Mouse (Mus musculus) embryonic facial prominence, embryonic 15.5 days (tissue): ENCODE results near the gene Tmtc1. TPM values are rescaled to one million over a fixed set of nuclear protein-coding genes. Genes with fewer than 3 reads are reported as not detected.
A peak's percentile ranks its signal among the peaks of the same experiment; 100 is the strongest.

ENCODE experiments used
- ATAC-seq: fragments of 200-750 bp; cut with Nextera tagmentation; 2 replicates; pipeline ENCODE4 v1.8.0; 2017; ENCODE audit warnings: low read depth, moderate TSS enrichment; ENCODE audit not compliant: insufficient number of reproducible peaks, low FRiP score, low TSS enrichment
- H3K27ac ChIP-seq: fragments of 300-500 bp; sonication (generic); replicated peaks from 2 replicates; pipeline ENCODE4 v1.5.1; 2015; ENCODE audit warnings: mild to moderate bottlenecking, inconsistent platforms
- H3K27me3 ChIP-seq: fragments of 300-500 bp; sonication (generic); 2 replicates; pipeline ENCODE4 v1.6.1; 2015; ENCODE audit warnings: inconsistent platforms
- H3K36me3 ChIP-seq: fragments of 300-500 bp; sonication (generic); 2 replicates; pipeline ENCODE4 v1.6.1; 2015; ENCODE audit warnings: mild to moderate bottlenecking, inconsistent platforms
- H3K4me1 ChIP-seq: fragments of 300-500 bp; sonication (generic); 2 replicates; pipeline ENCODE4 v1.6.1; 2015; ENCODE audit warnings: inconsistent platforms
- H3K4me2 ChIP-seq: fragments of 300-500 bp; sonication (generic); replicated peaks from 2 replicates; pipeline ENCODE4 v1.6.1; 2015; ENCODE audit warnings: mild to moderate bottlenecking, inconsistent platforms
- H3K4me3 ChIP-seq: fragments of 300-500 bp; sonication (generic); replicated peaks from 2 replicates; pipeline ENCODE4 v1.5.1; 2015; ENCODE audit warnings: mild to moderate bottlenecking, inconsistent platforms
- H3K9ac ChIP-seq: fragments of 300-500 bp; sonication (generic); 2 replicates; pipeline ENCODE4 v1.6.1; 2015; ENCODE audit warnings: inconsistent platforms
- H3K9me3 ChIP-seq: fragments of 300-500 bp; sonication (generic); replicated peaks from 2 replicates; pipeline ENCODE4 v1.6.1; 2016; ENCODE audit warnings: inconsistent platforms
- WGBS: fragments of 180-500 bp; shearing (Covaris S2); methylation state at CpG from one replicate; pipeline ENCODE4 v1.1.7; 2015; 5-methylcytosine and 5-hydroxymethylcytosine counted together
- polyA plus RNA-seq: library from polyadenylated mRNA; unstranded; fragments of >200 nt; fragmentation: Nextera tagmentation; extraction: Ambion mirVana; gene quantifications from 2 replicates; pipeline ENCODE4 v1.2.1, GENCODE M21; 2015

The Tmtc1 gene
- polyA plus RNA-seq = 1.4 and 1.5 TPM in 2 replicates

DNA sequence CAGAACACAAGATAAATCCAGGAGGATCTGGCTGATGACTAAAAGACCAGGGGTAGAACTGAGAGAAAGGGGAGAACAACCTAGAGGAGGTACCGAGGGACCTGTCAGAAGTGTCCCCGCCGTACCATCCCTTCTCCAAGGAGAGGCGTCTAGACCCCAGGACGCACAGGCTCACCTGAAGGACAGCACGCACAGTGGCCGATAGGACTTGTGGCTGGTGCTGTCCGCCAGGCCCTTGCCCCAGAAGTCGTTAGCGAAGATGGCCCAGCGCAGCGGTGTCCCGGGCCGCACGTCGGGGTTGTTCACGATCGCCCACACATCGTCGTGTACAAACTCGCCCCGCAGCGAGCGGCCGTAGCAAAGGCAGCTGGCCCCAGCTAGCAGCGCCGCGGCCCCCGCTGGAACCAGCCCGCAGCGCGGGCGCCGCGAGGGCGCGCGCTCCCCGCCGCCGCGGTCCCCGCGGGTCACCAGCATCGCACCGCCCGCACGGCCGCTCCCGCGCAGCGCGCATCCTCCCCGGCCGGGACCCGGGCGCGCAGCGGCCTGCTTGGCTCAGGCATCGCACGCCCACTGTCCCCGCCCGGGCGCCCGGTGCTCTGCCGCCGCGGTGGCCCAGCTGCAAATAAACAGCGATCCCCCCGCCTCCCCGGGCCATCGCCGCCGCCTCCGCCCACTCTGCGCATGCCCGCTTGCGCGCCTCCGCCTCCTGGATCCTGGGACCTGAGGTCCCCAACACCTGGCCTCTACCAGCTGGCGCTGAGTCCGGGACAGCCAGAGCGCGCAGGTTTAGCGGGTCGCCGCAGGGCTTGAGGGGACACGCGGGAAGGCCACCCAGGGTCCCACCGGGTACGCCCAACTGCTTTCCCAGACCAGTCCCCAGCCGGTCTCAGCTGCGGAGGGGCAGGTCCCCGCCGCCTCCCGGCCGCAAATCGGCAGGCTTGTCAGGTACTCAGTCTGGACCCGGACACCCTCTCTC, at the start of gene Tmtc1:
Tmtc1 (minus strand) TSS at position 664 of the 976 bp plus-strand sequence.
- H3K4me2 ChIP-seq = peak within 1 kb of the TSS; percentile 97
- no peaks in the 10 kb centered on the region for H3K36me3 ChIP-seq
- peak within 1 kb of the TSS; percentile 60 for H3K4me3 ChIP-seq
- peak; percentile 70 for ATAC-seq
- no peak within 1 kb of the TSS for H3K27ac ChIP-seq
- H3K4me1 ChIP-seq = peaks cover 22% of the 10 kb centered on the region
- H3K27me3 ChIP-seq = peaks cover 26% of the 10 kb centered on the region
- under 1% methylated on average over 73 of the region's 99 CpGs for WGBS
- peak within 1 kb of the TSS; percentile 50 for H3K9ac ChIP-seq
- no peaks in the 10 kb centered on the region for H3K9me3 ChIP-seq

DNA sequence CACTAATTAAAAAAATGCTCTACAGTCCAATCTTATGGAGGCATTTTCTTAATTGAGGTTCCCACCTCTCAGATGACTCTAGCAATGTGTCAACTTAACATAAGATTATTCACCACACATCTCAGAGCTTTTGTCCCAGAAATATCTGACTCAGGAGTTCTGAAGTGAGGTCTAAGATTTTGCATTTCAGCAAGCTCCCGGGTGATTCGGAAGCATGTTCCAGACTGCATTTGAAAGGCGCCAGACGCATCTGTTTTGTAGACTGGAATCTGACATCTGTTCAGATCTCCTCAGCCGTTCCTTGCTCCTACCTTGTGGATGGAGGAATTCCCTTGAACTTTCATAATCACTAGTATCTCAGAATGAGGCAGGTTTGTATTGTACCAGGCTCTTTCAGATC, 47.7 kb upstream of the Tmtc1 start:
- no peak for ATAC-seq
- no peaks in the 10 kb centered on the region for H3K27me3 ChIP-seq
- H3K27ac ChIP-seq = no peak overlapping the region
- no peak overlapping the region for H3K4me2 ChIP-seq
- WGBS = 64% methylated on average over 5 of the region's 5 CpGs
- H3K9ac ChIP-seq = no peak overlapping the region
- H3K9me3 ChIP-seq = no peaks in the 10 kb centered on the region
- no peaks in the 10 kb centered on the region for H3K36me3 ChIP-seq
- peaks cover 10% of the 10 kb centered on the region; the same call in 1 of the 2 replicates for H3K4me1 ChIP-seq
- H3K4me3 ChIP-seq = no peak overlapping the region

DNA sequence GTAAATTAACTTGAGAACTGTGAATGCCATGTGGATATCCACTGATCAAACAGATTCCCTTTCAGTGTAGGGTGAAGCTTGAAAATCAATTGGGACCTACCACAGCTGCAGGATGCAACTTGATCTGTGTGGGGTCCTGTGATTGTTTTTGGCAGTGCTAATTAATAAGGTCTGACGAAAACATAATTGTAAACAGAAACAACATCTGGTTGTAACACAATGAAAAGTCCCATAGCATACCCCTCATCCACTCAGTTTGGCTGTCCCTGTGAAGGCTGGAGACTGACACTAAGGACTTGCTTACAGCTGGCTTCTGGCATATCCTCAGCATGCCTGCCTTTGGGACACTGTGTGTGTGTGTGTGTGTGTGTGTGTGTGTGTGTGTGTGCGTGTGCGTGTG, 42.6 kb upstream of the Tmtc1 start:
- ATAC-seq = peak; percentile 65

DNA sequence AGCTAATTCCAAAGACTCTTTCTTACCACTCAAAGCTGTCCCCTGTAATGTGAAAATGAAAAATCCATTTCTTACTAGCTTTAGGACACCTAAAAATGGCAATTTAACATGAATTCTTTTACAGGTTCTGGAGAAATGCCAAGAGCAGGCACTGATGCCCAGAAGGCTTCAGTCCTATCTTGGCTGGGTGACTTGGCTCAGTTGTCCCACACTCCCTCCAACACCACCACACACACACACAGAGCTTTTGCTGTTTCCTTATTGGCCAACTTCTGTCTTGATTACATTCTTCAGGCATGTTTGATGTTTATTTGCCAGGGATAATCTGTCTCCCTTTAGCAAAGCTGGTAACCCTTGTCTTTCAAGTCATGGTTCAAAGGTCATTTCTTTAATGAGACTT, 37.7 kb upstream of the Tmtc1 start:
- Histone ChIP-seq H3K9me3 (no peaks in the 10 kb centered on the region), H3K27me3 (no peaks in the 10 kb centered on the region), H3K27ac (no peak overlapping the region), H3K36me3 (no peaks in the 10 kb centered on the region), H3K4me1 (no peaks in the 10 kb centered on the region), H3K9ac (no peak overlapping the region), H3K4me3 (no peak overlapping the region), H3K4me2 (no peak overlapping the region)
- no peak for ATAC-seq

More for the DNA sequence above, 42.6 kb upstream of the Tmtc1 start:
- Histone ChIP-seq H3K9me3 (no peaks in the 10 kb centered on the region), H3K27ac (0 out of 2 replicates have a peak overlapping the region, but pooled peaks have one; percentile 22), H3K4me2 (no peak overlapping the region), H3K27me3 (no peaks in the 10 kb centered on the region), H3K4me1 (peaks cover 6% of the 10 kb centered on the region; the same call in 1 of the 2 replicates), H3K4me3 (no peak overlapping the region), H3K9ac (no peak overlapping the region), H3K36me3 (no peaks in the 10 kb centered on the region)
- WGBS = 39% methylated on average over 3 of the region's 3 CpGs

DNA sequence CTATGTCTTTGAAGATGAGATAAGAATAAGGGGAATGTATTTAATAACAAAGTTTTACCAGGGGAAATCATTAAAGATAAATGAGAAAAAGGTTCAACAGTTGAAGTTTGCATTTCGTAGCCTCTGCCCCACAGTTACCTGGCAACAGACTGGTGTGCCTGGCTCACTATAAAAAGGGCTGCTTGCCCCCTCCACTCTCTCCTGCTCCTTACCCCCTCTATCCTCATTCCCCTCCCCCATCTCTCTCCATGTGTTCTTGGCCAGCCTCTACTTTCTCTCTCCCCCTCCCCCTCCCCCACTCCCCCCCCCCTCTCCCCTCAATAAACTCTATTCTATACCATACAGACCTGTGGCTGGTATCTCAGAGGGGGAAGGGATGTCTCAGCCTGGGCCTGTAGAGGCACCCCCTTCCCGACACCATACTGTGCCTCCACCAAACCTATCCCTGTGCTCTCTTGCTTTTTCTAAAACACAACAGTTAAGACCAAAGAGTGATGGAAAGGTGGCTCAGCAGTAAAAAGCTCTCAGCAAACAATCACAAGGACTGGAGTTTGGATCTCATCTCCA, 35.6 kb upstream of the Tmtc1 start:
- Histone ChIP-seq H3K9ac (no peak overlapping the region), H3K4me2 (no peak overlapping the region), H3K27me3 (no peaks in the 10 kb centered on the region), H3K4me3 (no peak overlapping the region), H3K27ac (no peak overlapping the region), H3K36me3 (no peaks in the 10 kb centered on the region), H3K4me1 (no peaks in the 10 kb centered on the region), H3K9me3 (no peaks in the 10 kb centered on the region)
- 78% methylated on average over 2 of the region's 2 CpGs for WGBS
- no peak for ATAC-seq

DNA sequence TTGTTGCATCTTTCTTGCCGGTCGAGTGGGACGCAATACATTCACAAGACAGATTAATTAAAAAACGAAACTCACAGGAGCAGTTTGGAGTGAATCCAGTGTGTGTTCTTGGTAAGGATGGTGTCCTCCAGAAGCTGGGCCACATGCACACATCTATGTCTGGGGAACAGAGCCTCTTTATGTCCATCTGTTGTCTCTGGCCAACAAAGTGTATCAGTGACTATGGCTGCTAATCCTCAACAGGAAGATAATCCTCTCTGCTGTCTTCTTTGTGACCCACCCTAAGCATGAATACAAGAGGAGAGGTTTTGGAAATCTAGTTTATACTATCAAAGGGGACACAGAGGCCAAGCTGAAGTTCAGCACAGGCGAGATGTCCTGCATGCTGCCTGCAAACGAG, 34.2 kb upstream of the Tmtc1 start:
- no peak overlapping the region for H3K4me2 ChIP-seq

DNA sequence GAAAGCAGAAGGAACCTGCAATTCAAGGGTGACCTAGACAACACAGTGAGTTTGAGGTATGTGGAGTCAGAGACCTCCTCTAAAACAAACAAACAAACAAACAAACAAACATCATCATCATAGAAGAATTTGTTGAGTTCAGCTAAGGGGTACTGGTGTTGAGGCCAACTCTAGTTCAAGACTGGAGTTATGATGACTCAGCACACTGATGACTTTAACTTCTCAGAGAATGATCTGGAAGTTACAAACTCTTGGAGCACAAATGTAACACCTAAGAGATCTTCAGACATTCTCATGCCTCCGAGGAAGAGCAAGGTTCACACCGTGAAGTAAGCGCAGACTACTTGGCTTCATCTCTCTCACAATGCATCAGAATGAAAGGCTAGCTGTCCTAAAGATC, 28.1 kb upstream of the Tmtc1 start:
- Histone ChIP-seq H3K27me3 (no peaks in the 10 kb centered on the region), H3K9ac (no peak overlapping the region), H3K4me2 (no peak overlapping the region), H3K4me3 (no peak overlapping the region), H3K36me3 (no peaks in the 10 kb centered on the region), H3K27ac (no peak overlapping the region), H3K9me3 (no peaks in the 10 kb centered on the region), H3K4me1 (peaks cover 10% of the 10 kb centered on the region)
- ATAC-seq = no peak
- WGBS = 94% methylated on average over 3 of the region's 3 CpGs

More for the DNA sequence above, 34.2 kb upstream of the Tmtc1 start:
- Histone ChIP-seq H3K4me3 (no peak overlapping the region), H3K9ac (no peak overlapping the region), H3K27me3 (no peaks in the 10 kb centered on the region), H3K36me3 (no peaks in the 10 kb centered on the region), H3K27ac (no peak overlapping the region), H3K4me1 (no peaks in the 10 kb centered on the region), H3K9me3 (no peaks in the 10 kb centered on the region)
- WGBS = 80% methylated on average over 6 of the region's 6 CpGs
- ATAC-seq = no peak

DNA sequence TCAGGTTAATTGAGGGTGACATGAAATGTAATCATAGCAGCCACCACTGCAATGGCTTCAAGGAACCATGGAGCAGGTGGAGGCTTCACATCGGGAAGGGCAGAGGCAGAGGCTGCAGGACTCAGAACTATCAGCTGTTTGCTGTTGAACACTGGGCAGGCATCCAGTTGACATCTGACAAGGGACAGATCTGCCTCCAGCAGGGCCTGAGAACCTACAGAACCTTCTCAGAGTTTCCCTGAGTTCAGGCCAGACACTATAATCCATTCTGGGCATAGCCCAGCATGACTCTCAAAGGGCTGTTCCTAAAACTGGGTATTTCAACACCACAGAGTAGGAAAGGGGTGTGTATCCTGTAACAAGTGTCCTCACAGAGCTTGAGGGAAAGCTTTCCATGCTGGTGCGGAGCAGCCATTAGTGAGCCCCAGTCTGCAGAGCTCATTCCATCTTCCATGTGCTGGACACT, 23.8 kb upstream of the Tmtc1 start:
- no peak overlapping the region for H3K9ac ChIP-seq
- no peaks in the 10 kb centered on the region for H3K27me3 ChIP-seq
- no peaks in the 10 kb centered on the region for H3K9me3 ChIP-seq
- H3K36me3 ChIP-seq = no peaks in the 10 kb centered on the region
- H3K27ac ChIP-seq = no peak overlapping the region
- ATAC-seq = peak; percentile 57
- 34% methylated on average over 2 of the region's 2 CpGs for WGBS
- H3K4me2 ChIP-seq = no peak overlapping the region
- H3K4me1 ChIP-seq = peaks cover 12% of the 10 kb centered on the region
- no peak overlapping the region for H3K4me3 ChIP-seq

DNA sequence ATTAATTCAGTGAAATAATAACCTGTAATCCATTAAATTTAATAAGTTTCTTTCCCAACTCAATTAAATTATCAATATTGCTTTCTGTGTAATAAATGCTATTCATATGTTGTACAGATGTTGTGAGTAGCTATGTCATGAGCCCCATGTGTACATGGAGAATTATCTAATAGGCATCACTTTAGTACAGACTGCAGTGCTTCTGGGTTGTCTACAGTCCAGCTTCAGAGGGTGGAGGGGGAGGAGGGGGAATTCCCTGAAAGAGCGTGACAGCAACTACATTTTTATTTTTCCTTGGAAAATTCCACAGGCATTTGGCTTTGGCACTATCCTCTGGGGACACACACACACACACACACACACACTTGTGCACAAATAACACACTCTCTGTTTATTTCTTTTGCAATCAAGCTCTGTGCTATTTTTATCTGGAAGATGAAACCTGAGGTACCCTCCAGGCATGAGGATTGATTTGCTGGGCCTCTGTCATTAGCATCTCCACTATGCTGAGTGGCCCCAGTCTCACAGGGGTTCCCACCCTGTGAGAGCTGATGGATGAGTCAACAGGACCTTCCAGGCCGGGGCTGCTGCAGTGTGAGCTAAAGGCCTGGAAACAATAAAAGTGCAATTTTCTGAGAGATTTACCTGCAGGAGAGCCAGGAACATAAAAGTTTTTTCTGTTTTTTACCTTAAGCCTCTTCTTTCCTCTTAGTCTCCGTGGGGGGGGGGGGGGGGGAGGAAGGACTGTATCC, 23.2 kb upstream of the Tmtc1 start:
- Histone ChIP-seq H3K36me3 (no peaks in the 10 kb centered on the region), H3K9ac (no peak overlapping the region), H3K4me3 (no peak overlapping the region), H3K27ac (no peak overlapping the region), H3K4me2 (no peak overlapping the region), H3K4me1 (peaks cover 12% of the 10 kb centered on the region), H3K9me3 (no peaks in the 10 kb centered on the region), H3K27me3 (no peaks in the 10 kb centered on the region)
- 17% methylated on average over 3 of the region's 3 CpGs for WGBS
- ATAC-seq = peak; percentile 63

DNA sequence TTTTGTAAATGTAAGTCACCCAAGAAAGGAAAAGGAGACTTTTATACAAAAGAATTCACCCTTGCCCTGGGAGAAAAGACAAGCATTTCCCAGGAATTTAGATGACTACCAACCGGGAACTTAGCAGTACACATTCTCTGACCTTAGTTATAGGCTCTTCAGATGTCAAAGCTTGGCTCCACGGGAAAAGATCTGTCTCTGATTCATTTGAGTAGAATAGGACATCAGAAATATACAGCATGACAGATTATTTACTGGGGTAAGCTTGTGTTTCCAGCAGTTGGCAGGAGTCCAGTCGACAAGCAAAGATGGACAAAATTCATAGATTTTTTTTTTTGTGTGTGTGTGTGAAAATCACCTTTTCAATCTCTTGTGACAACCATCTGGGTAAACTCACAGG, 15.4 kb upstream of the Tmtc1 start:
- H3K9me3 ChIP-seq = no peaks in the 10 kb centered on the region
- H3K27ac ChIP-seq = no peak overlapping the region
- H3K4me1 ChIP-seq = no peaks in the 10 kb centered on the region
- no peaks in the 10 kb centered on the region for H3K27me3 ChIP-seq
- no peak overlapping the region for H3K4me2 ChIP-seq
- no peak overlapping the region for H3K9ac ChIP-seq
- no peak overlapping the region for H3K4me3 ChIP-seq
- no peaks in the 10 kb centered on the region for H3K36me3 ChIP-seq
- 47% methylated on average over 3 of the region's 3 CpGs for WGBS
- no peak for ATAC-seq

DNA sequence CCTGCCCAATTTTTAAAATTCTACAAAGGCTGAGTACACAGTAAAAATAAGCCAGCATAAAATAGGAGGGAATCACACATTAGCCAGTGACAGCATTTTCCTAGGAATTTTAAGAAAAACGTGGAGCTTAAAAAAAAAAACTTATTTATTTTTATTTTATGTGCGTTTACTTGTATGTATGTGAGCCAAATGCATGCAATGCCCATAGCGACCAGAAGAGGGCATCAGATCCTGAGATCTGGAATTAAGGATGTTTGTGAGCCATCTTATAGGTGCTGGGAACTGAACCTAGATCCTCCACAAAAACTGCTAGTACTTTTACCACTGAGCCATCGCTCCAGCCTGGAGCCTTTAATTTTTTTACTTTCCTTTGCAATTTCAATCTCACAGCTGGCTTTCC, 11.3 kb upstream of the Tmtc1 start:
- no peaks in the 10 kb centered on the region for H3K9me3 ChIP-seq
- no peak overlapping the region for H3K27ac ChIP-seq
- no peak overlapping the region for H3K4me2 ChIP-seq
- no peak for ATAC-seq
- H3K27me3 ChIP-seq = no peaks in the 10 kb centered on the region
- WGBS = 71% methylated on average over 4 of the region's 4 CpGs
- H3K9ac ChIP-seq = no peak overlapping the region
- no peaks in the 10 kb centered on the region for H3K36me3 ChIP-seq
- H3K4me1 ChIP-seq = no peaks in the 10 kb centered on the region
- no peak overlapping the region for H3K4me3 ChIP-seq
